In genomic region chr4:124905417-124905816, GRCm38 (mm10) we compare ENCODE assay signal across 12 mouse cellular contexts. TPM values are rescaled to one million over a fixed set of nuclear protein-coding genes. Genes with fewer than 3 reads are reported as not detected.
A peak's percentile ranks its signal among the peaks of the same experiment; 100 is the strongest.
DNase-seq lines count a peak whose midpoint lies in the region; ATAC-seq lines count a peak whose summit lies in the region.
"Had no signal": no experiment of that assay in that cellular context is flagged by ENCODE, and none has a peak within 500 bp of the region (broad histone marks: within the 10 kb centered on the region; RNA-seq: fewer than 3 reads in every experiment).

No protein-coding gene starts in this region.

- no peak overlapping the region for H3K9ac ChIP-seq in kidney, embryonic 14.5 days (ENCODE audit: low read depth, low read length)
- no peak overlapping the region for H3K9ac ChIP-seq in midbrain, embryonic 11.5 days (ENCODE audit: low read length)

- ATAC-seq in kidney, embryonic 14.5 days (ENCODE audit: low FRiP score, low TSS enrichment), result 0 out of 2 replicates have a peak, but pooled peaks have one; percentile 30
- ATAC-seq in midbrain, embryonic 11.5 days (ENCODE audit: low FRiP score), result no peak
- no peak for ATAC-seq in megakaryocyte-erythroid progenitor cell, adult 5-6 weeks (replicated peaks; ENCODE audit: low FRiP score, low TSS enrichment, poor library complexity, severe bottlenecking)

- 0 out of 2 replicates have a peak, but pooled peaks cover 2% of the 10 kb centered on the region for H3K27me3 ChIP-seq in kidney, embryonic 14.5 days (ENCODE audit: control insufficient read depth, insufficient read depth, low read length)
- H3K27me3 ChIP-seq in midbrain, embryonic 11.5 days (ENCODE audit: control insufficient read depth, insufficient read depth, low read length), result no peaks in the 10 kb centered on the region

- H3K27ac ChIP-seq in kidney, embryonic 14.5 days (ENCODE audit: low read depth, low read length), result no peak overlapping the region
- H3K27ac ChIP-seq in midbrain, embryonic 11.5 days (ENCODE audit: low read depth, low read length), result peak overlapping the region; percentile 94; the same call in 1 of the 2 replicates

- no peaks in the 10 kb centered on the region for H3K36me3 ChIP-seq in kidney, embryonic 14.5 days (ENCODE audit: control insufficient read depth, insufficient read depth, low read length)
- H3K36me3 ChIP-seq in midbrain, embryonic 11.5 days (ENCODE audit: control insufficient read depth, insufficient read depth, low read length), result no peaks in the 10 kb centered on the region
- H3K36me3 ChIP-seq: embryonic facial prominence, embryonic 13.5 days had no signal

- 68% methylated on average over 4 of the region's 4 CpGs for WGBS in kidney, embryonic 14.5 days
- 72% methylated on average over 4 of the region's 4 CpGs for WGBS in midbrain, embryonic 11.5 days

- H3K4me1 ChIP-seq in kidney, embryonic 14.5 days (ENCODE audit: control insufficient read depth, insufficient read depth, low read length), result no peaks in the 10 kb centered on the region
- H3K4me1 ChIP-seq in midbrain, embryonic 11.5 days (ENCODE audit: control insufficient read depth, insufficient read depth, low read length), result peaks cover 27% of the 10 kb centered on the region

- H3K9me3 ChIP-seq in kidney, embryonic 14.5 days (ENCODE audit: control insufficient read depth, low read length), result no peaks in the 10 kb centered on the region
- H3K9me3 ChIP-seq in midbrain, embryonic 11.5 days (ENCODE audit: control insufficient read depth, low read length), result no peaks in the 10 kb centered on the region; the same call in 1 of the 2 replicates
- H3K9me3 ChIP-seq: embryonic facial prominence, embryonic 13.5 days had no signal

- DNase-seq in kidney, adult 11 months, result no peak
- peak; percentile 8 to 15 for DNase-seq in B cell, adult 2 months
- DNase-seq in MN1 (ENCODE audit: low spot score), result peak; percentile 29
- no peak for DNase-seq in midbrain, embryonic 11.5 days (ENCODE audit: low spot score, missing footprints)
- DNase-seq in right cerebral cortex, postnatal 36 days (ENCODE audit: low spot score in 2 of 2), result no peak
- no peak for DNase-seq in spleen, postnatal 36 days (ENCODE audit: low spot score in 2 of 2)
- DNase-seq: heart, postnatal 10 days; lung, postnatal 4 days; right cerebral cortex, postnatal 25 days had no signal

- H3K4me2 ChIP-seq in kidney, embryonic 14.5 days (replicated peaks; ENCODE audit: low read depth, low read length), result no peak overlapping the region
- no peak overlapping the region for H3K4me2 ChIP-seq in midbrain, embryonic 11.5 days

- no peak overlapping the region for H3K4me3 ChIP-seq in kidney, embryonic 14.5 days (ENCODE audit: low read length)
- H3K4me3 ChIP-seq in midbrain, embryonic 11.5 days (ENCODE audit: low read depth, low read length), result no peak overlapping the region

RNA-seq across cellular contexts. Expression of gene Epha10, which starts 24.7 kb away (rescaled TPM):
- 0.10 and 0.23 TPM in 2 replicates for polyA plus RNA-seq in kidney, embryonic 14.5 days (2014; fragmentation: Nextera tagmentation; extraction: Ambion mirVana)
- 4.6 and 4.7 TPM in 2 replicates for polyA plus RNA-seq in midbrain, embryonic 11.5 days (2014; fragmentation: Nextera tagmentation; extraction: Ambion mirVana)
- total RNA-seq in megakaryocyte-erythroid progenitor cell, adult 5-6 weeks (2014; fragmentation: Nextera tagmentation), result not detected in 2 replicates
- total RNA-seq in megakaryocyte-erythroid progenitor cell, adult 5-6 weeks (2017), result not detected in 2 replicates
- total RNA-seq: heart, postnatal 10 days had no signal

RNA-seq across cellular contexts. Expression of gene 9930104L06Rik, which starts 31.4 kb away (rescaled TPM):
- polyA plus RNA-seq in kidney, embryonic 14.5 days (2014; fragmentation: Nextera tagmentation; extraction: Ambion mirVana), result 4.8 and 5.0 TPM in 2 replicates
- polyA plus RNA-seq in midbrain, embryonic 11.5 days (2014; fragmentation: Nextera tagmentation; extraction: Ambion mirVana), result 3.8 and 4.3 TPM in 2 replicates
- total RNA-seq in megakaryocyte-erythroid progenitor cell, adult 5-6 weeks (2014; fragmentation: Nextera tagmentation), result 15.7 and 24.8 TPM in 2 replicates
- total RNA-seq in megakaryocyte-erythroid progenitor cell, adult 5-6 weeks (2017), result 10.1 and 19.5 TPM in 2 replicates

RNA-seq across cellular contexts. Expression of gene Cdca8, which starts 33.7 kb away (rescaled TPM):
- polyA plus RNA-seq in kidney, embryonic 14.5 days (2014; fragmentation: Nextera tagmentation; extraction: Ambion mirVana), result 151 and 152 TPM in 2 replicates
- polyA plus RNA-seq in midbrain, embryonic 11.5 days (2014; fragmentation: Nextera tagmentation; extraction: Ambion mirVana), result 244 and 248 TPM in 2 replicates
- total RNA-seq in megakaryocyte-erythroid progenitor cell, adult 5-6 weeks (2014; fragmentation: Nextera tagmentation), result 84.8 and 93.5 TPM in 2 replicates
- 121 and 127 TPM in 2 replicates for total RNA-seq in megakaryocyte-erythroid progenitor cell, adult 5-6 weeks (2017)

RNA-seq across cellular contexts. Expression of gene Maneal, which starts 43.4 kb away (rescaled TPM):
- 0.66 and 0.81 TPM in 2 replicates for polyA plus RNA-seq in kidney, embryonic 14.5 days (2014; fragmentation: Nextera tagmentation; extraction: Ambion mirVana)
- polyA plus RNA-seq in midbrain, embryonic 11.5 days (2014; fragmentation: Nextera tagmentation; extraction: Ambion mirVana), result 10.2 and 11.5 TPM in 2 replicates
- not detected in 2 replicates for total RNA-seq in megakaryocyte-erythroid progenitor cell, adult 5-6 weeks (2014; fragmentation: Nextera tagmentation)
- total RNA-seq in megakaryocyte-erythroid progenitor cell, adult 5-6 weeks (2017), result 0.19 TPM in 1 of 2 replicates, not detected in the other

RNA-seq across cellular contexts. Expression of gene 1110065P20Rik, which starts 54.4 kb away (rescaled TPM):
- polyA plus RNA-seq in kidney, embryonic 14.5 days (2014; fragmentation: Nextera tagmentation; extraction: Ambion mirVana), result 53.6 and 64.3 TPM in 2 replicates
- polyA plus RNA-seq in midbrain, embryonic 11.5 days (2014; fragmentation: Nextera tagmentation; extraction: Ambion mirVana), result 52.7 and 60.0 TPM in 2 replicates
- total RNA-seq in megakaryocyte-erythroid progenitor cell, adult 5-6 weeks (2014; fragmentation: Nextera tagmentation), result 11.8 and 14.4 TPM in 2 replicates
- 1.5 and 4.2 TPM in 2 replicates for total RNA-seq in megakaryocyte-erythroid progenitor cell, adult 5-6 weeks (2017)

Comparison
In these comparisons a context has a peak if more than half of its experiments do, and no peak if none do; other contexts are left out.
1. DNase-seq: peak in B cell, adult 2 months (2 of 2) and MN1 (single experiment); none in kidney, adult 11 months (single experiment), midbrain, embryonic 11.5 days (single experiment), right cerebral cortex, postnatal 36 days (0 of 2) and spleen, postnatal 36 days (0 of 2).